Mouse (Mus musculus) heart, embryonic 11.5 days (tissue): ENCODE data around the gene Cttnbp2nl. TPM values are rescaled to one million over a fixed set of nuclear protein-coding genes. Genes with fewer than 3 reads are reported as not detected.
A peak's percentile ranks its signal among the peaks of the same experiment; 100 is the strongest.

Experiments used
- ATAC-seq: fragments of 200-750 bp; cut with Nextera tagmentation; replicated peaks from 2 replicates; pipeline ENCODE4 v1.8.0; 2017; ENCODE audit warnings: moderate library complexity; ENCODE audit not compliant: insufficient number of reproducible peaks, low FRiP score, low TSS enrichment
- H3K27ac ChIP-seq: fragments of 300-500 bp; sonication (generic); 2 replicates; pipeline ENCODE4 v1.5.1; 2014; ENCODE audit warnings: mild to moderate bottlenecking, low read depth, low read length
- H3K27me3 ChIP-seq: fragments of 300-500 bp; sonication (generic); 2 replicates; pipeline ENCODE4 v1.6.1; 2014; ENCODE audit warnings: mild to moderate bottlenecking, low read length, mixed read lengths; ENCODE audit not compliant: control insufficient read depth, insufficient read depth
- H3K36me3 ChIP-seq: fragments of 300-500 bp; sonication (generic); 2 replicates; pipeline ENCODE4 v1.6.1; 2014; ENCODE audit warnings: mild to moderate bottlenecking, low read length, moderate library complexity, mixed read lengths; ENCODE audit not compliant: control insufficient read depth, insufficient read depth
- H3K4me1 ChIP-seq: fragments of 300-500 bp; sonication (generic); 2 replicates; pipeline ENCODE4 v1.6.1; 2014; ENCODE audit warnings: low read length; ENCODE audit not compliant: control insufficient read depth, insufficient read depth
- H3K4me2 ChIP-seq: fragments of 300-500 bp; sonication (generic); 2 replicates; pipeline ENCODE4 v1.6.1; 2014; ENCODE audit warnings: mild to moderate bottlenecking, moderate library complexity
- H3K4me3 ChIP-seq: fragments of 300-500 bp; sonication (generic); 2 replicates; pipeline ENCODE4 v1.5.1; 2014; ENCODE audit warnings: low read depth, low read length
- H3K9ac ChIP-seq: fragments of 300-500 bp; sonication (generic); 2 replicates; pipeline ENCODE4 v1.6.1; 2014; ENCODE audit warnings: mild to moderate bottlenecking, low read depth, low read length, moderate library complexity
- H3K9me3 ChIP-seq: fragments of 300-500 bp; sonication (generic); replicated peaks from 2 replicates; pipeline ENCODE4 v1.6.1; 2016; ENCODE audit warnings: low read length; ENCODE audit not compliant: control insufficient read depth
- WGBS: fragments of 180-500 bp; shearing (Covaris S2); extraction: QIAGEN DNeasy Blood & Tissue Kit; methylation state at CpG from one replicate; pipeline ENCODE4 v1.1.7; 2014; ENCODE audit not compliant: insufficient replicate concordance; 5-methylcytosine and 5-hydroxymethylcytosine counted together
- polyA plus RNA-seq: library from polyadenylated mRNA; unstranded; fragments of >200 nt; fragmentation: Nextera tagmentation; extraction: Ambion mirVana; gene quantifications from 2 replicates; pipeline ENCODE4 v1.2.1, GENCODE M21; 2014

Gene Cttnbp2nl
- polyA plus RNA-seq, 1 experiment from 2014 or later = 26.1 TPM

GRCm38 (mm10) chr3:105037240-105037770, 15.6 kb downstream of the Cttnbp2nl start:
- Histone ChIP-seq H3K27ac (no peak overlapping the region), H3K4me1 (peaks cover 28% of the 10 kb centered on the region), H3K9me3 (no peaks in the 10 kb centered on the region), H3K4me3 (no peak overlapping the region), H3K9ac (no peak overlapping the region), H3K36me3 (peaks cover 22% of the 10 kb centered on the region), H3K27me3 (no peaks in the 10 kb centered on the region), H3K4me2 (no peak overlapping the region)
- 79% methylated on average over 6 of the region's 6 CpGs for WGBS
- ATAC-seq = no peak

- Histone ChIP-seq H3K9ac (no peak overlapping the region), H3K27me3 (no peaks in the 10 kb centered on the region), H3K9me3 (no peaks in the 10 kb centered on the region), H3K4me2 (no peak overlapping the region), H3K36me3 (peaks cover 28% of the 10 kb centered on the region), H3K27ac (no peak overlapping the region; the same call in 1 of the 2 replicates), H3K4me1 (peaks cover 21% of the 10 kb centered on the region), H3K4me3 (no peak overlapping the region)
- WGBS = 59% methylated on average over 10 of the region's 10 CpGs
- no peak for ATAC-seq
These were observed 16.6 kb downstream of the Cttnbp2nl start for GRCm38 (mm10) chr3:105036281-105036847.

DNA sequence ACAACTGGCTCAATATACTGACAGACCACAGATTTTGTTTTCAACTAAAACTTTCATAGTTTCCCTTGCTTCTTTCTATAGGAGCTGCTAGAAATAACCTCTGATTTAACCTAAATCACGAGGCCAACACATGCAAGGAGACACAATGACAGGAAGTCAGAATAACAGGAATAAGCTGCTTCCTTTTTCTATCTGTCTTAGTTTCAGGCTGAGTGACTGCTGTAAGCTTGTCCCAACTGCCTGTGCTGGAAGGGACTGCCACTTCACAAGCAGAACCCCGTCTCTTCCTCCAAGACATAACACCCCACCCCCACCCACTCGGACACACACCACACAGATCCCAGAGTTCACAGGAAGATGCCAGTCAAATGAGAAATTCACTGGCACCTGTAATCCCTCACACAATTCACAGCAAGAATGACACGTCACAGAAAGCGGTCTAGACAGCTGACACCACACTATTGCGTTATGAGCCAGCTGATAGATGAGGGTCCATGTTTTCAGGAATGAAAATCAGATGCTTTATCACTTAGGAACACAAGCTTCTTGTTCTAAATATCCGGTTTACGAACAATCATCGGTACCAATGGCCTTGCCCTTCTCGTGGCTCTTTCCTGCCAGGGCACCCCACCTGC, 29.5 kb downstream of the Cttnbp2nl start:
- Histone ChIP-seq H3K9ac (no peak overlapping the region), H3K36me3 (peaks cover 11% of the 10 kb centered on the region; the same call in 1 of the 2 replicates), H3K27me3 (no peaks in the 10 kb centered on the region), H3K9me3 (no peaks in the 10 kb centered on the region), H3K27ac (peak overlapping the region; percentile 62; the same call in 1 of the 2 replicates), H3K4me2 (no peak overlapping the region), H3K4me3 (no peak overlapping the region), H3K4me1 (peaks cover 24% of the 10 kb centered on the region)
- WGBS = 58% methylated on average over 10 of the region's 10 CpGs
- ATAC-seq = no peak

GRCm38 (mm10) chr3:105019826-105020692, 32.9 kb downstream of the Cttnbp2nl start:
- 33% methylated on average over 12 of the region's 12 CpGs for WGBS
- peak overlapping the region; percentile 4 for H3K4me2 ChIP-seq
- H3K27ac ChIP-seq = peak overlapping the region; percentile 18
- no peaks in the 10 kb centered on the region for H3K9me3 ChIP-seq
- 0 out of 2 replicates have a peak, but pooled peaks have one; percentile 49 for ATAC-seq
- H3K9ac ChIP-seq = no peak overlapping the region
- no peak overlapping the region for H3K4me3 ChIP-seq
- H3K4me1 ChIP-seq = peaks cover 47% of the 10 kb centered on the region
- peaks cover 2% of the 10 kb centered on the region; the same call in 1 of the 2 replicates for H3K36me3 ChIP-seq
- H3K27me3 ChIP-seq = no peaks in the 10 kb centered on the region

GRCm38 (mm10) chr3:105018783-105019105, 34.2 kb downstream of the Cttnbp2nl start:
- ATAC-seq = no peak
- peaks cover 48% of the 10 kb centered on the region for H3K4me1 ChIP-seq
- H3K9me3 ChIP-seq = no peaks in the 10 kb centered on the region
- peaks cover 2% of the 10 kb centered on the region; the same call in 1 of the 2 replicates for H3K36me3 ChIP-seq
- peak overlapping the region; percentile 54; the same call in 1 of the 2 replicates for H3K27ac ChIP-seq
- no peaks in the 10 kb centered on the region for H3K27me3 ChIP-seq
- H3K4me2 ChIP-seq = no peak overlapping the region
- 79% methylated on average over 6 of the region's 6 CpGs for WGBS
- no peak overlapping the region for H3K9ac ChIP-seq
- H3K4me3 ChIP-seq = no peak overlapping the region

- H3K4me2 ChIP-seq = no peak overlapping the region
- H3K4me3 ChIP-seq = no peak overlapping the region
- H3K9me3 ChIP-seq = no peaks in the 10 kb centered on the region
- no peaks in the 10 kb centered on the region for H3K27me3 ChIP-seq
- H3K27ac ChIP-seq = peak overlapping the region; percentile 68; the same call in 1 of the 2 replicates
- WGBS = 63% methylated on average over 10 of the region's 10 CpGs
- no peak for ATAC-seq
- H3K9ac ChIP-seq = no peak overlapping the region
- peaks cover 2% of the 10 kb centered on the region; the same call in 1 of the 2 replicates for H3K36me3 ChIP-seq
- peaks cover 47% of the 10 kb centered on the region for H3K4me1 ChIP-seq
These were observed 34.7 kb downstream of the Cttnbp2nl start for GRCm38 (mm10) chr3:105018085-105018782.

DNA sequence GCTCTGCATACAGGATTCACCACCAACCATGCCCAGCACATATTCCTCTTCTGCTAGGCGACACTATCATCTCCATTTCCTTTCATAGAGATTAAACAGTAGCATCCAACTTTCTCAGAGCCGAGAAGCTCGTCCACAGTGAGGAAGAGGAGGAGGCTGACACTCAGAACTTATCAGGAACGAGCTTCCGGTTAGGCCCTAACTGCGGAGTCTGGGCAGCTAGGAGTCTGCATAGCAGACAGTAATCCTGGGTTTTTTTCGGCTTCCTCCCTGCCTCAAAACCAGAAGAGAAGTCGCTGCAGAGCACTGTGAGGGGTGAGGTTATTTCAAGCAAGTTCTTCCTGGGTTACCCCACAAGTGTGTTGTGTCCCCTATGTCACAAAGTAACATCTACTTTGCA, 35.6 kb downstream of the Cttnbp2nl start:
- ATAC-seq = no peak
- Histone ChIP-seq H3K36me3 (0 out of 2 replicates have a peak, but pooled peaks cover 2% of the 10 kb centered on the region), H3K27me3 (no peaks in the 10 kb centered on the region), H3K4me2 (no peak overlapping the region; the same call in 1 of the 2 replicates), H3K9ac (no peak overlapping the region), H3K27ac (peak overlapping the region; percentile 68), H3K4me3 (no peak overlapping the region), H3K4me1 (peaks cover 52% of the 10 kb centered on the region), H3K9me3 (no peaks in the 10 kb centered on the region)
- WGBS = 33% methylated on average over 8 of the region's 8 CpGs

DNA sequence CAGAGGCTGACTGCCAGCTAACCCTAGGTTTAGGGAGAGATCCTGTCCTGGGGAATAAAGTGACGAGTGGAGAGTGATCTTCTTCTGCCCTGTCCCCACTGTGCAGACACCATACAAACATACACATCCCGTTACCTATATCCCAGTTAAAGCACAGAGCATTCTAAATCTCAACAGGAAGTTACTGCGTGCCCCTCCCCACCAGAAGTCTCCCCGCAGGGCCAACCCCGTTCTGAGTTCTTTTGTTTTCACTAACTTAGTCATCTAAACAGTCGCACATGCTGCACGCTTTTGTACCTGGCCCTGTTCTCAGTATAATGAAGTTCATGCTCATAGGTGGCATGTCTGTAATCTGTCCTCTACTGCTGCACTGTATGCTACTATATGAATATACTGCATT, 36.7 kb downstream of the Cttnbp2nl start:
- H3K4me2 ChIP-seq = no peak overlapping the region
- H3K4me1 ChIP-seq = peaks cover 49% of the 10 kb centered on the region
- no peaks in the 10 kb centered on the region for H3K27me3 ChIP-seq
- no peak overlapping the region for H3K4me3 ChIP-seq
- peak overlapping the region; percentile 68 for H3K27ac ChIP-seq
- H3K9me3 ChIP-seq = no peaks in the 10 kb centered on the region
- ATAC-seq = no peak
- H3K36me3 ChIP-seq = 0 out of 2 replicates have a peak, but pooled peaks cover 2% of the 10 kb centered on the region
- no peak overlapping the region for H3K9ac ChIP-seq
- 67% methylated on average over 7 of the region's 7 CpGs for WGBS
